Mouse (Mus musculus) MN1 (cell line): ENCODE results near the gene Anp32a.
A peak's percentile ranks its signal among the peaks of the same experiment; 100 is the strongest.

ENCODE experiments used
- DNase-seq: peaks from one replicate; pipeline ENCODE4 v3.0.0-alpha.2; 2016; ENCODE audit warnings: low spot score

Anp32a gene

GRCm38 (mm10) chr9:62369172-62369571 is 28.1 kb downstream of the Anp32a start:
- no peak for DNase-seq

GRCm38 (mm10) chr9:62370186-62370585 is 29.1 kb downstream of the Anp32a start:
- no peak for DNase-seq

- DNase-seq, result no peak
Observed at GRCm38 (mm10) chr9:62370648-62371280, 29.7 kb downstream of the Anp32a start.

- peak; percentile 26 for DNase-seq
Observed at GRCm38 (mm10) chr9:62371745-62372555, 30.9 kb downstream of the Anp32a start.

- DNase-seq, result peak; percentile 21
Observed at GRCm38 (mm10) chr9:62372556-62373221, 31.6 kb downstream of the Anp32a start.

GRCm38 (mm10) chr9:62373222-62374123 is 32.4 kb downstream of the Anp32a start:
- DNase-seq, result peak; percentile 48

- no peak for DNase-seq
Observed at GRCm38 (mm10) chr9:62374276-62374675, 33.2 kb downstream of the Anp32a start.

- no peak for DNase-seq
Observed at GRCm38 (mm10) chr9:62377897-62378296, 36.8 kb downstream of the Anp32a start.

- DNase-seq, result no peak
Observed at GRCm38 (mm10) chr9:62380351-62380750, 39.3 kb downstream of the Anp32a start.

GRCm38 (mm10) chr9:62381402-62381913 is 40.4 kb downstream of the Anp32a start:
- no peak for DNase-seq

- DNase-seq, result no peak
Observed at GRCm38 (mm10) chr9:62382519-62383084, 41.5 kb downstream of the Anp32a start.

- DNase-seq, result no peak
Observed at GRCm38 (mm10) chr9:62385062-62385461, 44.0 kb downstream of the Anp32a start.

GRCm38 (mm10) chr9:62385727-62386518 is 44.8 kb downstream of the Anp32a start:
- no peak for DNase-seq

GRCm38 (mm10) chr9:62389735-62390134 is 48.6 kb downstream of the Anp32a start:
- DNase-seq, result no peak

- no peak for DNase-seq
Observed at GRCm38 (mm10) chr9:62393531-62393930, 52.4 kb downstream of the Anp32a start.

GRCm38 (mm10) chr9:62394163-62394562 is 53.1 kb downstream of the Anp32a start:
- no peak for DNase-seq

GRCm38 (mm10) chr9:62400531-62401170 is 59.6 kb downstream of the Anp32a start:
- DNase-seq, result no peak

GRCm38 (mm10) chr9:62401589-62401988 is 60.5 kb downstream of the Anp32a start:
- no peak for DNase-seq

- no peak for DNase-seq
Observed at GRCm38 (mm10) chr9:62406423-62407013, 65.4 kb downstream of the Anp32a start.
